Mouse (Mus musculus): ENCODE data around the gene Nagpa.

- no peak for TF ChIP-seq CTCF (IDR thresholded peaks at IDR 0.05; ENCODE audit: insufficient read depth, low read length)
- no peak for TF ChIP-seq POLR2A (IDR thresholded peaks at IDR 0.05; ENCODE audit: borderline replicate concordance, extremely low read depth, low read depth, low read length)
These were observed 18.1 kb downstream of the Nagpa start for GRCm38 (mm10) chr16:5185691-5186090.

All from lung, adult 2 months (tissue).